Mouse (Mus musculus) hindbrain, embryonic 13.5 days (tissue): Measurements from ENCODE around the gene Tchh. TPM values are rescaled to one million over a fixed set of nuclear protein-coding genes. Genes with fewer than 3 reads are reported as not detected.
"Not testable (repeated sequence)": the region's sequence is repeated elsewhere in the genome, so short reads cannot be mapped to it uniquely, and the experiment has no call there.

Experiments
- ATAC-seq: fragments of 200-750 bp; cut with Nextera tagmentation; 2 replicates; pipeline ENCODE4 v1.8.0; 2017; ENCODE audit warnings: moderate TSS enrichment; ENCODE audit not compliant: low FRiP score
- H3K27ac ChIP-seq: fragments of 300-500 bp; sonication (generic); 2 replicates; pipeline ENCODE4 v1.5.1; 2015; ENCODE audit warnings: inconsistent platforms, mild to moderate bottlenecking, moderate library complexity
- H3K27me3 ChIP-seq: fragments of 300-500 bp; sonication (generic); 2 replicates; pipeline ENCODE4 v1.6.1; 2015; ENCODE audit warnings: mild to moderate bottlenecking, inconsistent platforms
- H3K36me3 ChIP-seq: fragments of 300-500 bp; sonication (generic); 2 replicates; pipeline ENCODE4 v1.6.1; 2015; ENCODE audit warnings: mild to moderate bottlenecking, inconsistent platforms
- H3K4me1 ChIP-seq: fragments of 300-500 bp; sonication (generic); replicated peaks from 2 replicates; pipeline ENCODE4 v1.6.1; 2015; ENCODE audit warnings: inconsistent platforms
- H3K4me2 ChIP-seq: fragments of 300-500 bp; sonication (generic); 2 replicates; pipeline ENCODE4 v1.6.1; 2015; ENCODE audit warnings: inconsistent platforms, mild to moderate bottlenecking, moderate library complexity
- H3K4me3 ChIP-seq: fragments of 300-500 bp; sonication (generic); 2 replicates; pipeline ENCODE4 v1.5.1; 2015; ENCODE audit warnings: mild to moderate bottlenecking, inconsistent platforms
- H3K9ac ChIP-seq: fragments of 300-500 bp; sonication (generic); 2 replicates; pipeline ENCODE4 v1.6.1; 2015; ENCODE audit warnings: mild to moderate bottlenecking, inconsistent platforms
- H3K9me3 ChIP-seq: fragments of 300-500 bp; sonication (generic); 2 replicates; pipeline ENCODE4 v1.6.1; 2016; ENCODE audit warnings: inconsistent platforms
- WGBS: fragments of 180-500 bp; shearing (Covaris S2); methylation state at CpG from one replicate; pipeline ENCODE4 v1.1.7; 2015; 5-methylcytosine and 5-hydroxymethylcytosine counted together
- polyA plus RNA-seq: library from polyadenylated mRNA; unstranded; fragments of >200 nt; fragmentation: Nextera tagmentation; extraction: Ambion mirVana; gene quantifications from 2 replicates; pipeline ENCODE4 v1.2.1, GENCODE M21; 2015

The Tchh gene
- polyA plus RNA-seq, result 0.95 and 1.2 TPM in 2 replicates

GRCm38 (mm10) chr3:93442030-93442429 lies at the start of gene Tchh:
Tchh (plus strand) TSS chr3:93442330.
- WGBS, result 94% methylated on average over 1 of the region's 1 CpGs
- Histone ChIP-seq H3K4me2 (peak within 1 kb of the TSS; percentile 94), H3K4me3 (peak within 1 kb of the TSS; percentile 62), H3K4me1 (peaks cover 33% of the 10 kb centered on the region), H3K9ac (no peak within 1 kb of the TSS), H3K9me3 (no peaks in the 10 kb centered on the region), H3K36me3 (no peaks in the 10 kb centered on the region), H3K27me3 (peaks cover 52% of the 10 kb centered on the region), H3K27ac (no peak within 1 kb of the TSS)
- ATAC-seq, result no peak

- no peak for ATAC-seq
- H3K4me1 ChIP-seq, result no peaks in the 10 kb centered on the region
- no peak within 1 kb of the TSS for H3K4me2 ChIP-seq
- H3K27me3 ChIP-seq, result no peaks in the 10 kb centered on the region
- no peak within 1 kb of the TSS for H3K27ac ChIP-seq
- H3K9me3 ChIP-seq, result no peaks in the 10 kb centered on the region
- H3K36me3 ChIP-seq, result no peaks in the 10 kb centered on the region
- WGBS, result 82% methylated on average over 2 of the region's 2 CpGs
- H3K4me3 ChIP-seq, result no peak within 1 kb of the TSS
- H3K9ac ChIP-seq, result no peak within 1 kb of the TSS
These were observed 48.8 kb upstream of the Tchh start, which contains the start of gene Rptn for GRCm38 (mm10) chr3:93393366-93393765. Rptn (plus strand) TSS chr3:93393699.

GRCm38 (mm10) chr3:93403936-93404335 lies 38.2 kb upstream of the Tchh start:
- no peaks in the 10 kb centered on the region for H3K4me1 ChIP-seq
- no peaks in the 10 kb centered on the region for H3K27me3 ChIP-seq
- 95% methylated on average over 3 of the region's 3 CpGs for WGBS
- H3K9me3 ChIP-seq, result no peaks in the 10 kb centered on the region
- H3K36me3 ChIP-seq, result no peaks in the 10 kb centered on the region
- no peak overlapping the region for H3K4me2 ChIP-seq
- ATAC-seq, result no peak
- no peak overlapping the region for H3K4me3 ChIP-seq
- H3K27ac ChIP-seq, result no peak overlapping the region
- H3K9ac ChIP-seq, result no peak overlapping the region

- Histone ChIP-seq H3K9me3 (no peaks in the 10 kb centered on the region), H3K27me3 (no peaks in the 10 kb centered on the region), H3K36me3 (no peaks in the 10 kb centered on the region), H3K9ac (no peak overlapping the region), H3K27ac (no peak overlapping the region), H3K4me2 (no peak overlapping the region), H3K4me3 (no peak overlapping the region), H3K4me1 (no peaks in the 10 kb centered on the region)
- WGBS, result 33% methylated on average over 5 of the region's 5 CpGs
- ATAC-seq, result no peak
These were observed 35.1 kb upstream of the Tchh start for GRCm38 (mm10) chr3:93406992-93407391.

- no peak overlapping the region for H3K9ac ChIP-seq
- no peaks in the 10 kb centered on the region for H3K4me1 ChIP-seq
- H3K4me2 ChIP-seq, result no peak overlapping the region
- no peaks in the 10 kb centered on the region for H3K9me3 ChIP-seq
- no peaks in the 10 kb centered on the region for H3K27me3 ChIP-seq
- WGBS, result 13% methylated on average over 2 of the region's 2 CpGs
- no peak overlapping the region for H3K27ac ChIP-seq
- H3K4me3 ChIP-seq, result no peak overlapping the region
- H3K36me3 ChIP-seq, result no peaks in the 10 kb centered on the region
- ATAC-seq, result no peak
These were observed 30.2 kb upstream of the Tchh start for GRCm38 (mm10) chr3:93411905-93412304.

GRCm38 (mm10) chr3:93431673-93432072 lies 10.5 kb upstream of the Tchh start:
- Histone ChIP-seq H3K36me3 (no peaks in the 10 kb centered on the region), H3K4me2 (no peak overlapping the region), H3K4me3 (no peak overlapping the region), H3K9ac (no peak overlapping the region), H3K27ac (no peak overlapping the region), H3K27me3 (no peaks in the 10 kb centered on the region), H3K9me3 (no peaks in the 10 kb centered on the region), H3K4me1 (no peaks in the 10 kb centered on the region)
- 43% methylated on average over 3 of the region's 3 CpGs for WGBS
- ATAC-seq, result no peak

GRCm38 (mm10) chr3:93443501-93444101 lies 1.5 kb downstream of the Tchh start:
- Histone ChIP-seq H3K27ac (no peak overlapping the region), H3K4me1 (peaks cover 41% of the 10 kb centered on the region), H3K4me2 (peak overlapping the region; percentile 94), H3K27me3 (peaks cover 62% of the 10 kb centered on the region), H3K4me3 (peak overlapping the region; percentile 62), H3K9ac (peak overlapping the region; percentile 74), H3K9me3 (no peaks in the 10 kb centered on the region), H3K36me3 (no peaks in the 10 kb centered on the region)
- ATAC-seq, result no peak
- WGBS, result under 1% methylated on average over 38 of the region's 38 CpGs

GRCm38 (mm10) chr3:93444343-93445164 lies 2.4 kb downstream of the Tchh start:
- Histone ChIP-seq H3K4me2 (peak overlapping the region; percentile 94), H3K4me1 (peaks cover 41% of the 10 kb centered on the region), H3K36me3 (no peaks in the 10 kb centered on the region), H3K9ac (peak overlapping the region; percentile 74), H3K27me3 (peaks cover 65% of the 10 kb centered on the region), H3K27ac (peak overlapping the region; percentile 81), H3K4me3 (peak overlapping the region; percentile 62), H3K9me3 (no peaks in the 10 kb centered on the region)
- WGBS, result under 1% methylated on average over 56 of the region's 56 CpGs
- ATAC-seq, result peak; percentile 87

- Histone ChIP-seq H3K9ac (peak overlapping the region; percentile 74), H3K4me1 (peaks cover 41% of the 10 kb centered on the region), H3K36me3 (no peaks in the 10 kb centered on the region), H3K27ac (peak overlapping the region; percentile 81; the same call in 1 of the 2 replicates), H3K4me3 (peak overlapping the region; percentile 62), H3K27me3 (peaks cover 69% of the 10 kb centered on the region), H3K9me3 (no peaks in the 10 kb centered on the region), H3K4me2 (peak overlapping the region; percentile 94)
- ATAC-seq, result peak; percentile 37; the same call in 1 of the 2 replicates
- under 1% methylated on average over 36 of the region's 36 CpGs for WGBS
These were observed 3.1 kb downstream of the Tchh start for GRCm38 (mm10) chr3:93445165-93445705.

- ATAC-seq, result no peak
- H3K9me3 ChIP-seq, result no peaks in the 10 kb centered on the region
- peak overlapping the region; percentile 94 for H3K4me2 ChIP-seq
- peaks cover 41% of the 10 kb centered on the region for H3K4me1 ChIP-seq
- under 1% methylated on average over 54 of the region's 54 CpGs for WGBS
- H3K9ac ChIP-seq, result peak overlapping the region; percentile 63
- peak overlapping the region; percentile 62 for H3K4me3 ChIP-seq
- H3K27me3 ChIP-seq, result peaks cover 62% of the 10 kb centered on the region
- no peaks in the 10 kb centered on the region for H3K36me3 ChIP-seq
- no peak overlapping the region for H3K27ac ChIP-seq
These were observed 4.1 kb downstream of the Tchh start for GRCm38 (mm10) chr3:93446128-93446755.

GRCm38 (mm10) chr3:93446756-93447137 lies 4.6 kb downstream of the Tchh start:
- Histone ChIP-seq H3K9ac (peak overlapping the region; percentile 63), H3K4me3 (peak overlapping the region; percentile 62), H3K27me3 (peaks cover 62% of the 10 kb centered on the region), H3K4me2 (peak overlapping the region; percentile 94), H3K4me1 (peaks cover 41% of the 10 kb centered on the region)
- ATAC-seq, H3K36me3 ChIP-seq, H3K27ac ChIP-seq, H3K9me3 ChIP-seq: not testable (repeated sequence)
- 1% methylated on average over 32 of the region's 32 CpGs for WGBS
